Mouse (Mus musculus) bone marrow macrophage, adult 2 months (primary cell): ENCODE measurements around the gene Cdc14b.

Experiments
- CTCF ChIP-seq: IDR thresholded peaks from 2 replicates; pipeline ENCODE4 v1.5.1; 2012; ENCODE audit warnings: low read depth, mild to moderate bottlenecking, low read length, moderate library complexity
- POLR2A ChIP-seq: IDR thresholded peaks from 2 replicates; pipeline ENCODE4 v1.6.1; 2012; ENCODE audit warnings: mild to moderate bottlenecking, low read depth, low read length, borderline replicate concordance

DNA sequence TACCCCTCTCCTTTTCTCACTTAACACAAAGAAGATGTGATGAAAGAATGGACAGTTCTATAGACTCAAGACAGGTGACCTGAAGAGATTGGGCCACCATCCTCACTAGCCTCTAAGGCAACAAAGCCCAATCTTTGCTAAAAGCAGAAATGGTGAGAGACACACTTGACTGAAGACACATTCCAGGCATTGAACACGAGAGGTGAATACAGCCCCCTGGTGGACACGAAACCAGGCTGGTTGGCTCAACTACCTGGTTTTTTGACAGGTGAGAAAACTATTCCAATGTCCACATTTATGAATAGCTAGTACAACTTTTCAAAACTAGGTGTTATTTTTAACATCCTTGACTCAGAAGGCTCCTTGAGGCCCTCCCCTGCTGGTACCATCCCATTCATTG is 70.4 kb downstream of the Cdc14b start:
- no peak for TF ChIP-seq CTCF
- TF ChIP-seq POLR2A = no peak
